Comparison of ENCODE assay signal across 17 mouse cellular contexts in genomic region chrX:134303287-134303686, GRCm38 (mm10). TPM values are rescaled to one million over a fixed set of nuclear protein-coding genes. Genes with fewer than 3 reads are reported as not detected.
"Had no signal": no experiment of that assay in that cellular context is flagged by ENCODE, and none has a peak within 500 bp of the region (broad histone marks: within the 10 kb centered on the region; RNA-seq: fewer than 3 reads in every experiment).

No protein-coding gene starts in this region.

- H3K4me3 ChIP-seq: neural tube, embryonic 13.5 days; neural tube, embryonic 15.5 days; stomach, embryonic 15.5 days had no signal

- DNase-seq: retina, postnatal 1 day; right cerebral cortex, adult 18-20 months; right cerebral cortex, postnatal 14 days; right cerebral cortex, postnatal 25 days; right cerebral cortex, postnatal 4 days; spleen, adult 18-20 months; thymus, adult 18-20 months; thymus, adult 2 months; thymus, postnatal 14 days; thymus, postnatal 25 days; thymus, postnatal 36 days; thymus, postnatal 4 days had no signal

- H3K9ac ChIP-seq: neural tube, embryonic 13.5 days; neural tube, embryonic 15.5 days; stomach, embryonic 15.5 days had no signal

- H3K27ac ChIP-seq: neural tube, embryonic 13.5 days; neural tube, embryonic 15.5 days; stomach, embryonic 15.5 days; stomach, postnatal 0 days had no signal

- H3K36me3 ChIP-seq: neural tube, embryonic 15.5 days; stomach, embryonic 15.5 days had no signal

- H3K4me1 ChIP-seq: stomach, embryonic 15.5 days had no signal

- H3K4me2 ChIP-seq: neural tube, embryonic 13.5 days; neural tube, embryonic 15.5 days; stomach, embryonic 15.5 days had no signal

- H3K9me3 ChIP-seq: neural tube, embryonic 13.5 days; neural tube, embryonic 15.5 days; stomach, embryonic 15.5 days had no signal

- H3K27me3 ChIP-seq: neural tube, embryonic 13.5 days; neural tube, embryonic 15.5 days; stomach, embryonic 15.5 days had no signal

RNA-seq across cellular contexts. Expression of gene Tmem35a, which starts 8.3 kb away (rescaled TPM):
- total RNA-seq: neutrophil, adult 5-6 weeks had no signal
